Mouse (Mus musculus) hindbrain, embryonic 16.5 days (tissue): ENCODE data around the gene Zbed4. TPM values are rescaled to one million over a fixed set of nuclear protein-coding genes. Genes with fewer than 3 reads are reported as not detected.

ENCODE experiments used
- ATAC-seq: fragments of 200-750 bp; cut with Nextera tagmentation; 2 replicates; pipeline ENCODE4 v1.8.0; 2017; ENCODE audit warnings: moderate TSS enrichment, moderate library complexity
- H3K27ac ChIP-seq: fragments of 300-500 bp; sonication (generic); 2 replicates; pipeline ENCODE4 v1.5.1; 2014; ENCODE audit warnings: low read depth, mild to moderate bottlenecking, control low read depth, low read length, moderate library complexity
- H3K27me3 ChIP-seq: fragments of 300-500 bp; sonication (generic); replicated peaks from 2 replicates; pipeline ENCODE4 v1.6.1; 2014; ENCODE audit warnings: low read length; ENCODE audit not compliant: control insufficient read depth, insufficient read depth
- H3K36me3 ChIP-seq: fragments of 300-500 bp; sonication (generic); 2 replicates; pipeline ENCODE4 v1.6.1; 2014; ENCODE audit warnings: mild to moderate bottlenecking, low read length, moderate library complexity, mixed read lengths; ENCODE audit not compliant: control insufficient read depth, insufficient read depth
- H3K4me1 ChIP-seq: fragments of 300-500 bp; sonication (generic); 2 replicates; pipeline ENCODE4 v1.6.1; 2014; ENCODE audit warnings: low read depth, low read length; ENCODE audit not compliant: control insufficient read depth, insufficient read depth
- H3K4me2 ChIP-seq: fragments of 300-500 bp; sonication (generic); 2 replicates; pipeline ENCODE4 v1.6.1; 2014; ENCODE audit warnings: mild to moderate bottlenecking, low read length, control low read depth, moderate library complexity
- H3K4me3 ChIP-seq: fragments of 300-500 bp; sonication (generic); 2 replicates; pipeline ENCODE4 v1.5.1; 2014; ENCODE audit warnings: mild to moderate bottlenecking, low read length, control low read depth, moderate library complexity
- H3K9ac ChIP-seq: fragments of 300-500 bp; sonication (generic); 2 replicates; pipeline ENCODE4 v1.6.1; 2014; ENCODE audit warnings: low read depth, mild to moderate bottlenecking, control low read depth, low read length, moderate library complexity
- H3K9me3 ChIP-seq: fragments of 300-500 bp; sonication (generic); 2 replicates; pipeline ENCODE4 v1.6.1; 2014; ENCODE audit warnings: mild to moderate bottlenecking, low read length, moderate library complexity; ENCODE audit not compliant: control insufficient read depth
- WGBS: fragments of 180-500 bp; shearing (Covaris S2); extraction: QIAGEN DNeasy Blood & Tissue Kit; methylation state at CpG from one replicate; pipeline ENCODE4 v1.1.7; 2014; 5-methylcytosine and 5-hydroxymethylcytosine counted together
- polyA plus RNA-seq: library from polyadenylated mRNA; unstranded; fragments of >200 nt; fragmentation: Nextera tagmentation; extraction: Ambion mirVana; gene quantifications from 2 replicates; pipeline ENCODE4 v1.2.1, GENCODE M21; 2015

Gene Zbed4
- polyA plus RNA-seq, 1 experiment from 2014 or later: 9.9 TPM

DNA sequence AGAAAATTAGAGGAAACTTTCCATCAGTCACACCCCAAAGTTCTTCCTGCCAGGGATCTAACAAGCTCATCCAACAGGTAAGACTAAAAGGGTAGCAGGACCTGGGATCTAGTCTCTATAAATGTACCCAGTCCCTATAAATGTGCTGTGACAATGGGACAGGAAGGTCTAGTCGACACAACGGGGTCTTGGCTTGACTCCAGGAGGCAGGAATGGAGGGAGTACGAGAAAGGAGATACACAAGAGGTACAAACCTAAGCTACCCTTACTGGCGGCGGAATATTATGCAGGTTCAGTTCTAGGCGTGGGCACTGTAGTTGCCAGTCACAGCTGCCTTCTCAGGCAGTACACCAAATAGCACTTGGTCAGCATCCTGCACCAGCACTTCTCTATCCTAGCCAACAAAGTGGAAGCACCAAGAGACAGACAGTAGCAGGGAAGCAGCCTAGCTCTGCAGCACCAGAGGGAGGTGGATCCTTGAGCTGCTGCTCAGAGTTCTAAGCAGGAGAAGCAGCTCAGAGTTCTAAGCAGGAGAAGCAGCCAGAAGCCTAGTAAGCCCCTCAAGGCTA lies 37.4 kb upstream of the Zbed4 start:
- H3K4me3 ChIP-seq: no peak overlapping the region
- no peaks in the 10 kb centered on the region; the same call in none of the 2 replicates for H3K4me1 ChIP-seq
- ATAC-seq: no peak
- H3K36me3 ChIP-seq: peaks cover 34% of the 10 kb centered on the region
- WGBS: 71% methylated on average over 6 of the region's 6 CpGs
- no peaks in the 10 kb centered on the region for H3K27me3 ChIP-seq
- H3K9ac ChIP-seq: no peak overlapping the region
- no peak overlapping the region for H3K4me2 ChIP-seq
- no peak overlapping the region for H3K27ac ChIP-seq
- no peaks in the 10 kb centered on the region for H3K9me3 ChIP-seq

DNA sequence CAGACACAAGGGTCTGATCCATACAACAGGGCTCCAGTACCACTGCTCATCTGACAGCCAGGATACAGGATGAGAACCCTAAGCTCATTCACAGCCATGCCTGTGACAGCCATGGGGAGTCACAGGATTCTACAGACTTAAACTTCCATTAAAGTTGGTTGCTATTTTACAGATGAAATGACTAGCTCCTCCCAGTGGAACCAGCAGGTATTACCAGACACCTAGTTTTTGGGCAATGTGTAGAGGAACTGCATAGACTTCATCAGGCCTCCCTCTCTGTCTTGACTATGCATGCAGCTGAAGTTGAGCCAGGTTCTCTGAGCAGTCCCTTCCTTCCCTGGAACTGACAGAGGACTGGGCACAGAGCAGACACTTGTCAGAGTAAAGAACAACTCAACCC lies 35.1 kb upstream of the Zbed4 start:
- no peak overlapping the region for H3K27ac ChIP-seq
- H3K4me3 ChIP-seq: no peak overlapping the region
- H3K4me2 ChIP-seq: no peak overlapping the region
- peaks cover 29% of the 10 kb centered on the region for H3K36me3 ChIP-seq
- no peak for ATAC-seq
- no peak overlapping the region for H3K9ac ChIP-seq
- H3K9me3 ChIP-seq: no peaks in the 10 kb centered on the region
- H3K27me3 ChIP-seq: no peaks in the 10 kb centered on the region
- no peaks in the 10 kb centered on the region; the same call in none of the 2 replicates for H3K4me1 ChIP-seq

DNA sequence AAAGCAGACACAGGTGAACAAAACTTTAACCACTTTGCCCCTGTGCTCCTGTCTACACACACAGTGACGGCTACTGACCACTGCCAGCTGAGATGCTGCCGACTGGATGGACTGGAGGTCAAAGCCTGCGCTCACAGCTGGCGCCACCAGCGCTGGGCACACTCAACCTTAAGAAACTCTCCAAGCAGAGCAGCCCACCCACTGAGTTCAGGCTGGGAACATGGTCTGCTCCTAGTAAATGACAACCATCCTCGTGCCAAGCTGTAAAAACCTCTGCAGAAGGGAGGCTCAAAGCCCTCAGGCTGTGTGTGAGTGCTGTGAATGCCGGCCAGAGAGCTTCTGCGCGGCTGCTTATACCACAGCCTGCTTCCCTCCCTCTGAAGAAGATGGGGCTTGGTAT lies 34.2 kb upstream of the Zbed4 start:
- ATAC-seq: no peak
- Histone ChIP-seq H3K36me3 (peaks cover 20% of the 10 kb centered on the region), H3K27ac (no peak overlapping the region), H3K4me1 (no peaks in the 10 kb centered on the region; the same call in none of the 2 replicates), H3K27me3 (no peaks in the 10 kb centered on the region), H3K4me2 (no peak overlapping the region), H3K9ac (no peak overlapping the region), H3K4me3 (no peak overlapping the region), H3K9me3 (no peaks in the 10 kb centered on the region)
- 55% methylated on average over 9 of the region's 9 CpGs for WGBS

DNA sequence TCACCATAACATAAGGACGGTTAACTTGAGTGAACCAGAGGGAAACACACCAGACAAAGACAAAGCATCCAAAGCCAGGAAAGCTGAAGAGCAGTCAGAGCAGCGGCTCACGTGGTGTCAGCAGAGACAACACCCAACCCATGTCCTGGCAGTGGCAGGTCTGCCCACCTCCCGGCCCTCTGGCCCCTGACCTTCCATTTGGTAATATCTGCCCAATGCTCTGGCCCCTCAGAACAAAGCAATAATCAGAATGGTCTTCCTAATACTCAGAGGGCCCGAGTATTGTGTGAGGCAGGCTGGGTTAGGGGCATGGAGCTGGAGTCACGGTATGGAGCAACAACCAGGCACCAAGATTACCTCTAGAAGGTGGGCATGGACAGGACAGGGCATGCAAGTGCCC lies 28.3 kb upstream of the Zbed4 start:
- Histone ChIP-seq H3K9ac (no peak overlapping the region), H3K4me3 (no peak overlapping the region), H3K27me3 (no peaks in the 10 kb centered on the region), H3K9me3 (no peaks in the 10 kb centered on the region), H3K27ac (no peak overlapping the region), H3K4me1 (no peaks in the 10 kb centered on the region; the same call in 1 of the 2 replicates), H3K4me2 (no peak overlapping the region), H3K36me3 (peaks cover 20% of the 10 kb centered on the region)
- WGBS: 90% methylated on average over 6 of the region's 6 CpGs
- ATAC-seq: no peak

DNA sequence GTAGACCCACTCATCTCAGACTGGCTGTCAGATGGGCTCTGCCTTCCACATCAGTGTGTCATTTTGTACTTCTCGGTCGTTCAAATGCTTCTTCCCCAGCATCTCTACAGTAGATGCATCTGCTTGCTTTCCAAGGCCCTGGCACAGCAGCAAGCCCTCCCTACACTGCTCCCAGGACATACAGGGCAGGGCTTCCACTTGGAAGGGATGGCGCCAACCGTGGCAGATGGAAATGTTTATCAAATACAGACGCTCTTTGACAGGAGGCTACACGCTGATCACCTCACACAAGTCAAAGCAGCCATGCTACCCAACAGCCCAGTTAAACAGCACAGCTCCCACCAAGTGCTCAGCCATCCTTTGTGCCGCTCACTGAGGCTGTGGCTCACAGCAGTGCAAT lies 27.1 kb upstream of the Zbed4 start:
- Histone ChIP-seq H3K4me1 (no peaks in the 10 kb centered on the region), H3K27me3 (no peaks in the 10 kb centered on the region), H3K4me2 (no peak overlapping the region), H3K36me3 (peaks cover 29% of the 10 kb centered on the region), H3K9ac (no peak overlapping the region), H3K9me3 (no peaks in the 10 kb centered on the region), H3K4me3 (no peak overlapping the region), H3K27ac (no peak overlapping the region)
- WGBS: 66% methylated on average over 7 of the region's 7 CpGs
- ATAC-seq: peak; percentile 45; the same call in 1 of the 2 replicates

DNA sequence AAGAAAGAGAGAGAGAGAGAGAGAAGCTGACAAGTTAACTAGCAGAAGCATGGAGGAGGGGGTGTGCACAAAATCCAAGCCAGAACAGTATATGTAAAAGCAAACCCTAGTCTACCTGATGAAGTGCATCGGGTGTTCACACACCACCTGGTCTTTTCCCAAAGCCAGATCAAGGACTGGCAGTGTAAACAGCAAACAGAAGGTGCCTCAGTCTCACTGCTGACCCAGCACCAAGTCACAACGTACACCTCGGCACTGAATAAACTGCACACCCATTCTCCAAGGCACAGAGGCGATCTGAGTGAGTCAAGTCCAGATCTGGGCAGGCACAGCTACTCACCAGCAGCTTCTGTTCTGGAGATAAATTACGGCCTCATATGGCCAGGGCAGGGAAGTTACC lies 26.4 kb upstream of the Zbed4 start:
- H3K36me3 ChIP-seq: peaks cover 31% of the 10 kb centered on the region
- H3K4me2 ChIP-seq: no peak overlapping the region
- H3K4me1 ChIP-seq: no peaks in the 10 kb centered on the region
- H3K9ac ChIP-seq: no peak overlapping the region
- H3K27me3 ChIP-seq: no peaks in the 10 kb centered on the region
- no peak overlapping the region for H3K4me3 ChIP-seq
- no peak overlapping the region for H3K27ac ChIP-seq
- WGBS: 87% methylated on average over 5 of the region's 5 CpGs
- H3K9me3 ChIP-seq: no peaks in the 10 kb centered on the region
- no peak for ATAC-seq

DNA sequence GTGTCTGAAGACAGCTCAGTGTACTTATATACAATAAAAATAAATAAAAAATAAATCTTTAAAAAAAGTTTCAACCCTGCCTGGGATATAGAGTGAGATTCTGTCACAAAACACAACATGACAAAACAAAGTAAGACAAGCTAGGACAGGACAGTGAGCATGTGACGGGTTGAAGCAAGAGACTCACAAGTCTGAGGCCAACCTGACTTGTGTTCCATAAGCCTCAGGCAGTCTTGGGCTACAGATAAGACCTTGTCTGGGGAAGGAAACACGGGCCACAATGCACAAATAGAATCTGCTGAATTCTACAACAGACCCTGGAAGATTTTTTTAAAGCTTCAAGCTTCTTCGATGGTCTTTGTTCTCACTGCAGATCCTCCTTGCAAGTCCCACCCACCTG lies 24.3 kb upstream of the Zbed4 start:
- no peak overlapping the region for H3K4me2 ChIP-seq
- 91% methylated on average over 3 of the region's 3 CpGs for whole genome bisulfite sequencing
- H3K36me3 ChIP-seq: peaks cover 29% of the 10 kb centered on the region
- H3K27ac ChIP-seq: no peak overlapping the region
- peaks cover 16% of the 10 kb centered on the region for H3K4me1 ChIP-seq
- no peak overlapping the region for H3K9ac ChIP-seq
- ATAC-seq: no peak
- H3K27me3 ChIP-seq: no peaks in the 10 kb centered on the region
- H3K4me3 ChIP-seq: no peak overlapping the region
- no peaks in the 10 kb centered on the region for H3K9me3 ChIP-seq

DNA sequence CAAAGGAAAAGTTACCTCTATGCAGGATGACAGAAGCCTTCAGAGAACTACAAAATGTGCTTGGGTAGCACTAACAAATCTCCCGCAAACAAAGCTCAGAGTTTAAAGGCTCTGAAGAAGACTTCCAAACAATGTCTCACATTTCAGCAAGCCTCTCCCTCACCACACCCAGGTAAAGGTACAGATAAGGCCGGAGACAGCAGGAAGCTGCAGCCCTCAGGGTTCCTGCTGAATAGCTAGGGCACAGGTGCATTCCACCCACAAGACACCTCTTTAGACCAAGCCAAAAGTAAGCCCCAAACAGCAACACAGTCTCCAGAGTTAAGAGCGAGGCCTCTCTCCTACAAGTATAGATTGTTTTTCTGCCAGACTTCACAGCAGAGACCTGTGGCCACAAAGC lies 20.7 kb upstream of the Zbed4 start:
- H3K4me2 ChIP-seq: no peak overlapping the region
- H3K9me3 ChIP-seq: no peaks in the 10 kb centered on the region
- peak overlapping the region; percentile 29; the same call in 1 of the 2 replicates for H3K27ac ChIP-seq
- H3K36me3 ChIP-seq: peaks cover 19% of the 10 kb centered on the region
- H3K9ac ChIP-seq: no peak overlapping the region
- no peak for ATAC-seq
- WGBS: 70% methylated on average over 3 of the region's 3 CpGs
- no peak overlapping the region for H3K4me3 ChIP-seq
- H3K4me1 ChIP-seq: peaks cover 21% of the 10 kb centered on the region
- H3K27me3 ChIP-seq: no peaks in the 10 kb centered on the region

DNA sequence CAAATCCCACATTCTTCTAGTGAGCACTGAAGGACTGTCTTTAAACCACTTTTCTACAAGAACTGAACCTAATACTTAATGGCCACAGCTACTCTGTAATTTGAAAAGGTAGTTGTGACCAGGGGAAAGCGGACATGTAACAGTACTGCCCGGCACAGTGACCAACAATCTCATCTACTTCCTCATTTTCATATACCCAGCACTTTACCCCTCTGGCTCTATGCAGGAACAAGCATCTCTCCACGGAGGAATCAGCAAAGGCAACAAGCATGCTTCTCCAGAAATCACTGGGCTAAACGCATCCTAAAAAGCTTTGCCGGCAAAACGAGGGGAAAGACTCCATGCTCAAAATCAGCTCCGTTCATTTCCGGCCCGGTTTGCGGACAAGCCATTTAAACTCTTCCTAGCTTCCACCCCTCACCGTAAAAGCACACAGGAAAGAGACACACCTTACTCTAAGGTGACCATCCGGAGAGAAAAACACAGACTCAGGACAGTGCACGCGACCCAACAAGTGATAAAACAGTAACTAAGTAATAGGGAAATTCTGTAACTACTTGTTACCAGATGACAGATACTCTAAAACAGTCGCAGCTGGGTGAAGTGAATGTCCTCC lies 18.9 kb upstream of the Zbed4 start:
- ATAC-seq: no peak
- Histone ChIP-seq H3K4me3 (peak overlapping the region; percentile 98), H3K27me3 (no peaks in the 10 kb centered on the region), H3K4me1 (peaks cover 21% of the 10 kb centered on the region), H3K36me3 (peaks cover 15% of the 10 kb centered on the region), H3K4me2 (peak overlapping the region; percentile 77), H3K27ac (no peak overlapping the region; the same call in 1 of the 2 replicates), H3K9ac (peak overlapping the region; percentile 98), H3K9me3 (no peaks in the 10 kb centered on the region)
- 25% methylated on average over 15 of the region's 15 CpGs for WGBS
